Mouse (Mus musculus) olfactory bulb, adult 2 months (tissue): ENCODE measurements at regions not wholly inside any gene's neighbourhood (a gene's known extent, or its start where the extent isn't known, plus 50 kb on each side); places are given as distances from the start of the nearest gene placed in this dataset.

Source experiments
- CTCF ChIP-seq: fragments of 200-500 bp; IDR thresholded peaks from 2 replicates; pipeline ENCODE4 v1.5.1; 2012; ENCODE audit warnings: low read depth, mild to moderate bottlenecking, low read length, moderate library complexity; ENCODE audit not compliant: insufficient read depth
- POLR2A ChIP-seq: fragments of 200-500 bp; IDR thresholded peaks from 2 replicates; pipeline ENCODE4 v1.6.1; 2012; ENCODE audit warnings: mild to moderate bottlenecking, low read depth, low read length, moderate library complexity; ENCODE audit not compliant: insufficient read depth

DNA sequence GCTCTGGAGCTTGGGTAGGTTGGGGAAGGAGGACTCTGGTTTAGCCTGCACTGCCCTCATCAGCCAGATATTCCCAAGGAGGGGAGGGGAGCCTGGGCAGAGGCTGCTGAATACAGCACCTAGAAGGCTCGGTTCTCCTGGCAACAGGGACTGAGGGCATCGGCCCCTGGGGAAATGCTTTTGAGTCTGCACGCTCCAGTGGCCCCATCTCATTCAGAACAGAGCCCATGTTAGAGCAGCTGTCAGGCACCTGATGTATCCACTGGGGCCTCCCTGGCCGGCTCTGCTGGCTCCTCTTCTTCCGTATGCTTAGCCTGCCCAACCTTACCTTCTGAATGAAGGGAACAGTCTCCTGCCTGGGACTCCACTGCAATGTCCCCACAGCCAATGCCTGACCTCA is 164.5 kb downstream of the Tpra1 start:
- TF ChIP-seq CTCF, result no peak
- TF ChIP-seq POLR2A, result no peak
